ENCODE assay signal across 24 mouse cellular contexts in the genomic region with DNA sequence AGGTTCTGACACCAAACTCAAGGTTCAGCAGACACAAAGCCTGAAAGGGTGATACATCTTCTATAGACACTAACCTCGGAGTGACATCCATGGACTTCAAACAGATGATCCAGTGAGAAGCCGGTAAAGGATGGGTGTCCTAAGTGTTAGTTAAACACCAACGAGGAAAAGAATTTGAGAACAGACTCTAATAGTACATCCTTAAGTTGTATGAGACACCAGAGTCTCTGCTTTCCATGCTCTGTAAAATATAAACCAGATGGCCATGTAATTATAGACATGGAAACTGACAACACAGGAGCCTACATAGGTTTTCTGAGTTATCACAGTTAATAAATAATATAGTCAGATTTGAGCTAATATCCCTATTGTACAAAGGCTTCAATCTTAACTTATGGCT. TPM values are rescaled to one million over a fixed set of nuclear protein-coding genes. Genes with fewer than 3 reads are reported as not detected.
DNase-seq lines count a peak whose midpoint lies in the region; ATAC-seq and TF ChIP-seq lines count a peak whose summit lies in the region.
"Had no signal": no experiment of that assay in that cellular context is flagged by ENCODE, and none has a peak within 500 bp of the region (broad histone marks: within the 10 kb centered on the region; RNA-seq: fewer than 3 reads in every experiment).

No protein-coding gene starts in this region.

- no peak overlapping the region for H3K9ac ChIP-seq in kidney, embryonic 14.5 days (ENCODE audit: low read depth, low read length)
- no peak overlapping the region for H3K9ac ChIP-seq in kidney, embryonic 16.5 days (replicated peaks; ENCODE audit: low read length)
- H3K9ac ChIP-seq: embryonic facial prominence, embryonic 12.5 days; forebrain, embryonic 13.5 days; forebrain, embryonic 15.5 days had no signal

- peak; percentile 20; the same call in 1 of the 2 replicates for ATAC-seq in kidney, embryonic 14.5 days (ENCODE audit: low FRiP score, low TSS enrichment)
- ATAC-seq in kidney, embryonic 16.5 days (ENCODE audit: low FRiP score, low TSS enrichment): peak; percentile 75
- ATAC-seq: activated CD4-positive, CD25-positive, alpha-beta regulatory T cell, adult 4 months; CD4-positive, CD25-positive, alpha-beta regulatory T cell, adult 4 months; forebrain, embryonic 13.5 days; forebrain, embryonic 15.5 days had no signal

- TF ChIP-seq POLR2A in kidney, adult 2 months (IDR thresholded peaks at IDR 0.05; ENCODE audit: low read depth, low read length): no peak

- peaks cover 13% of the 10 kb centered on the region; the same call in 1 of the 2 replicates for H3K4me1 ChIP-seq in kidney, adult 2 months (ENCODE audit: control insufficient read depth, insufficient read depth, low read length)
- H3K4me1 ChIP-seq in kidney, embryonic 14.5 days (ENCODE audit: control insufficient read depth, insufficient read depth, low read length): no peaks in the 10 kb centered on the region
- H3K4me1 ChIP-seq in kidney, embryonic 16.5 days (ENCODE audit: insufficient read depth, low read length): peaks cover 12% of the 10 kb centered on the region
- H3K4me1 ChIP-seq: forebrain, embryonic 13.5 days; forebrain, embryonic 15.5 days had no signal

- no peak overlapping the region for H3K4me2 ChIP-seq in kidney, embryonic 14.5 days (replicated peaks; ENCODE audit: low read depth, low read length)
- H3K4me2 ChIP-seq in kidney, embryonic 16.5 days (replicated peaks; ENCODE audit: low read depth, low read length): no peak overlapping the region
- H3K4me2 ChIP-seq: forebrain, embryonic 13.5 days; forebrain, embryonic 15.5 days had no signal

- no peaks in the 10 kb centered on the region for H3K9me3 ChIP-seq in kidney, embryonic 14.5 days (ENCODE audit: control insufficient read depth, low read length)
- no peaks in the 10 kb centered on the region for H3K9me3 ChIP-seq in kidney, embryonic 16.5 days (ENCODE audit: low read length)
- H3K9me3 ChIP-seq: embryonic facial prominence, embryonic 10.5 days; embryonic facial prominence, embryonic 12.5 days; forebrain, embryonic 13.5 days; forebrain, embryonic 15.5 days; G1E had no signal

- 46% methylated on average over 3 of the region's 3 CpGs for WGBS in kidney, adult 2 months
- 79% methylated on average over 3 of the region's 3 CpGs for WGBS in kidney, embryonic 14.5 days
- 75% methylated on average over 3 of the region's 3 CpGs for WGBS in kidney, embryonic 16.5 days

- no peaks in the 10 kb centered on the region for H3K27me3 ChIP-seq in kidney, adult 2 months (replicated peaks; ENCODE audit: control insufficient read depth, insufficient read depth, low read length)
- no peaks in the 10 kb centered on the region for H3K27me3 ChIP-seq in kidney, embryonic 14.5 days (ENCODE audit: control insufficient read depth, insufficient read depth, low read length)
- H3K27me3 ChIP-seq in kidney, embryonic 16.5 days (ENCODE audit: insufficient read depth, low read length): no peaks in the 10 kb centered on the region
- H3K27me3 ChIP-seq: CH12.LX; embryonic facial prominence, embryonic 12.5 days; forebrain, embryonic 13.5 days; forebrain, embryonic 15.5 days; Patski had no signal

- H3K4me3 ChIP-seq in kidney, adult 2 months (ENCODE audit: insufficient read depth, low read depth, low read length): no peak overlapping the region
- no peak overlapping the region for H3K4me3 ChIP-seq in kidney, embryonic 14.5 days (ENCODE audit: low read length)
- no peak overlapping the region for H3K4me3 ChIP-seq in kidney, embryonic 16.5 days (ENCODE audit: low read length)
- H3K4me3 ChIP-seq: embryonic facial prominence, embryonic 10.5 days; embryonic facial prominence, embryonic 12.5 days; forebrain, embryonic 13.5 days; forebrain, embryonic 15.5 days had no signal

- no peak for TF ChIP-seq CTCF in kidney, adult 2 months (conservative IDR thresholded peaks at IDR 0.05; ENCODE audit: insufficient read depth, insufficient read length, low read depth, low read length)

- H3K27ac ChIP-seq in kidney, adult 2 months (ENCODE audit: insufficient read depth, low read depth, low read length): peak overlapping the region; percentile 88; the same call in 1 of the 2 replicates
- H3K27ac ChIP-seq in kidney, embryonic 14.5 days (ENCODE audit: low read depth, low read length): no peak overlapping the region
- peak overlapping the region; percentile 37; the same call in 1 of the 2 replicates for H3K27ac ChIP-seq in kidney, embryonic 16.5 days (ENCODE audit: low read length)
- H3K27ac ChIP-seq: embryonic facial prominence, embryonic 12.5 days; forebrain, embryonic 13.5 days; forebrain, embryonic 15.5 days had no signal

- DNase-seq in kidney, adult 2 months: peak; percentile 31
- no peak for DNase-seq in kidney, postnatal 14 days
- DNase-seq in kidney, postnatal 25 days: no peak
- DNase-seq in kidney, postnatal 4 days: no peak
- DNase-seq: adrenal gland, adult 8-10 months; adrenal gland, postnatal 14 days; adrenal gland, postnatal 36 days; B cell, adult 2 months; cerebellum, adult 11-12 months; cerebellum, adult 2 months; cerebellum, adult 9-10 months; cerebellum, postnatal 10 days; cerebellum, postnatal 25 days had no signal

- H3K36me3 ChIP-seq in kidney, adult 2 months (ENCODE audit: control insufficient read depth, insufficient read depth, low read length): no peaks in the 10 kb centered on the region
- H3K36me3 ChIP-seq in kidney, embryonic 14.5 days (ENCODE audit: control insufficient read depth, insufficient read depth, low read length): no peaks in the 10 kb centered on the region
- H3K36me3 ChIP-seq in kidney, embryonic 16.5 days (ENCODE audit: insufficient read depth, low read length): no peaks in the 10 kb centered on the region
- H3K36me3 ChIP-seq: embryonic facial prominence, embryonic 10.5 days; embryonic facial prominence, embryonic 12.5 days; forebrain, embryonic 15.5 days; G1E had no signal

RNA-seq across cellular contexts. Expression of gene Bdnf, which starts 59.7 kb away (rescaled TPM):
- 1.2 and 1.4 TPM in 2 replicates for polyA plus RNA-seq in kidney, adult 2 months (2012; rRNA removed)
- polyA plus RNA-seq in kidney, embryonic 14.5 days (2014; fragmentation: Nextera tagmentation; extraction: Ambion mirVana): 0.67 and 0.79 TPM in 2 replicates
- polyA plus RNA-seq in kidney, embryonic 16.5 days (2015; fragmentation: Nextera tagmentation; extraction: Ambion mirVana): 0.69 and 1.2 TPM in 2 replicates
- polyA plus RNA-seq: CD4-positive, CD25-positive, alpha-beta regulatory T cell, adult 4 months; G1E had no signal
